Mouse (Mus musculus) kidney, embryonic 15.5 days (tissue): ENCODE measurements at regions not wholly inside any gene's neighbourhood (a gene's known extent, or its start where the extent isn't known, plus 50 kb on each side); places are given as distances from the start of the nearest gene placed in this dataset.

Experiments used
- ATAC-seq: fragments of 200-750 bp; cut with Nextera tagmentation; replicated peaks from 2 replicates; pipeline ENCODE4 v1.8.0; 2017; ENCODE audit warnings: moderate TSS enrichment; ENCODE audit not compliant: low FRiP score
- H3K27ac ChIP-seq: fragments of 300-500 bp; sonication (generic); 2 replicates; pipeline ENCODE4 v1.5.1; 2015; ENCODE audit warnings: mild to moderate bottlenecking, inconsistent platforms
- H3K27me3 ChIP-seq: fragments of 300-500 bp; sonication (generic); 2 replicates; pipeline ENCODE4 v1.6.1; 2015; ENCODE audit warnings: inconsistent platforms
- H3K36me3 ChIP-seq: fragments of 300-500 bp; sonication (generic); 2 replicates; pipeline ENCODE4 v1.6.1; 2015; ENCODE audit warnings: inconsistent platforms
- H3K4me1 ChIP-seq: fragments of 300-500 bp; sonication (generic); 2 replicates; pipeline ENCODE4 v1.6.1; 2015; ENCODE audit warnings: inconsistent platforms
- H3K4me2 ChIP-seq: fragments of 300-500 bp; sonication (generic); 2 replicates; pipeline ENCODE4 v1.6.1; 2015; ENCODE audit warnings: moderate library complexity, mild to moderate bottlenecking, inconsistent platforms
- H3K4me3 ChIP-seq: fragments of 300-500 bp; sonication (generic); replicated peaks from 2 replicates; pipeline ENCODE4 v1.5.1; 2015; ENCODE audit warnings: mild to moderate bottlenecking, inconsistent platforms
- H3K9ac ChIP-seq: fragments of 300-500 bp; sonication (generic); 2 replicates; pipeline ENCODE4 v1.6.1; 2015; ENCODE audit warnings: mild to moderate bottlenecking, inconsistent platforms
- H3K9me3 ChIP-seq: fragments of 300-500 bp; sonication (generic); replicated peaks from 2 replicates; pipeline ENCODE4 v1.6.1; 2016; ENCODE audit warnings: inconsistent platforms
- WGBS: fragments of 180-500 bp; shearing (Covaris S2); methylation state at CpG from one replicate; pipeline ENCODE4 v1.1.7; 2015; ENCODE audit warnings: mixed read lengths; 5-methylcytosine and 5-hydroxymethylcytosine counted together

DNA sequence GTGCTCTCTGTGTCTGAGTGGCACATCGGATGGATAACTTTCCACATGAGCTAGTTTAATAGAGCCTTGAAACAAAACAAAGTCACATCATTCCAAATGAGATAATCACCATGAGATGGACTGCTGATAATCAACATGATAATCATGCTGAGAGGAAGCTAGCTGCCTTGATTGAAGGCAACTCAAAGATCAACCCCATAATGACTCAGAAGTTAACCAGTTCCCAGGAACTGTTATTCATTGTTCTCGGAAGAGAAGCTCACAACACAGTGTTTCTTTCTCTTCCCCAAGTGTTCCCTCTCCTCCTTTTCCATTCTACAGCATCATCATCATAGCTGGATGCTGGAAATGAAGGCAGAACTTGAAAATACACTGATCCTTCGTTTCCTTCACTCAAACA, 674.9 kb upstream of the Adgra3 start:
- Histone ChIP-seq H3K27ac (no peak overlapping the region), H3K4me3 (no peak overlapping the region), H3K36me3 (no peaks in the 10 kb centered on the region), H3K4me1 (no peaks in the 10 kb centered on the region), H3K9me3 (no peaks in the 10 kb centered on the region), H3K9ac (no peak overlapping the region), H3K4me2 (no peak overlapping the region), H3K27me3 (no peaks in the 10 kb centered on the region)
- WGBS: 70% methylated on average over 3 of the region's 3 CpGs
- ATAC-seq: no peak

DNA sequence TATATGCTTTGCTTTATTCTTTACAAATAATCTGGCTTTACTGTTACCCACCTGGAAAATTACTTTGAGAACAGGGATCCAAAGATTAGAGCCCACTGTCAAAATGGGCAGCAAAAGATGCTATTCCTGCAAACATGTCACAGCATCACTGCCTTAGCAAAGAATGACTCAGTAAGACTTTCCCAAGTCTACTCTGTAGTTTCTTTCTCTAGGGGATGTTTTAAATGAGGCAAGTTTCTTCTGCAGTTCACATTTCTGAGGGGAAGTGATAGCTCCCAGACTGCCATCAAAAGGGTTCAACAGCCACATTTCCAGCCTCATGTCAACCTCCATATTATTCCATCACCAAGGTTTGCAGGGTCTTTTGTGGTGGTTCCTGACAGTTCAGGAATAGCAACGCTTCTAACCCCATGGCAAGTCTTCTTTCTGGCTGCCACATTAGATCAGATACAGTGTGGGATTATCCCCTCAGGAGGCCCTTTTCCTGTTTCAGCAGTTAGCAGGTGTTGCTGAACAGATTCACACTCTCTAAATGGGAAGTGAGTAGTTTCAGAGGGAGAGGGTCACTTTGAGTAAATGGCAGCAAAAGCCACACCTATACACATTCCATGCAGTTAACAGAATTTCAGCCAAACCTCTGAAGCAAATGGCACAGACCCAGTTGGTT, 669.7 kb upstream of the Adgra3 start:
- Histone ChIP-seq H3K27me3 (no peaks in the 10 kb centered on the region), H3K4me2 (no peak overlapping the region), H3K4me1 (no peaks in the 10 kb centered on the region), H3K4me3 (no peak overlapping the region), H3K36me3 (no peaks in the 10 kb centered on the region), H3K9me3 (no peaks in the 10 kb centered on the region), H3K9ac (no peak overlapping the region), H3K27ac (no peak overlapping the region)
- WGBS: 39% methylated on average over 1 of the region's 1 CpGs
- no peak for ATAC-seq

DNA sequence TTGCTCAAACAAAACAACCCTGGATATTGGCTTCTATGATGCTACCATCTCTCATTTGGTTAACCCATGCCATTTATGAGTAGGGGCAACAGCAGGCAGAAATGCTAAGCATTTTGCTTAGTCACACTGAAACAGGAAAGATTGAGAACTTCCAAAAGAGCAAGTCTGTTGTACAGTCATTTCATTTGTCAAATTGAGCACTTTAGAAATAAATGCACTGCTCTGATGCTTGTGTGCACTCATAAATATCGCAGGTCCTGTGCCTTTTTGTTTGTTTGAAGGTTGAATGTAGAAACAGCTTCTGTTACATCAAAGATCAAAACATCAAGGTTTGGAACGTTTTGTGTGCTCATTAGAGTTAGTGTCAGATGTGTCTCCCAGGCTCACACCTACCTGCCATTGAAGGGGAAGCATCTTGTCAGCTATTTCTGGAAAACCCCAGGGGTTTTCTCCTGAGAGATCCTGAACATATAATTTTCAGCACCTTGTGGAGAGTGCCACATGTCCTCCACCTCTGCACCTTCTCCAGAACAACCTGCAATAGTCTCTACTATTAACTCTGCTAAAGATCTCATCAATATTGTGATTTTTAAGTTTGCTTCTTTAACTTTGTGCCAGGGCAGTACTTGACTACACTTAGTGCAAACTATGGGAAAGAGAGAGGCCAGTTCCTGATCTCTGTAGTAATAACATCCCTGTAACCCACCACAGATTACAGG, 648.3 kb upstream of the Adgra3 start:
- H3K4me1 ChIP-seq: no peaks in the 10 kb centered on the region
- H3K9ac ChIP-seq: no peak overlapping the region
- 51% methylated on average over 2 of the region's 2 CpGs for WGBS
- no peak overlapping the region for H3K4me3 ChIP-seq
- no peak overlapping the region for H3K27ac ChIP-seq
- no peak overlapping the region for H3K4me2 ChIP-seq
- no peaks in the 10 kb centered on the region for H3K9me3 ChIP-seq
- no peaks in the 10 kb centered on the region for H3K27me3 ChIP-seq
- no peak for ATAC-seq
- H3K36me3 ChIP-seq: no peaks in the 10 kb centered on the region

DNA sequence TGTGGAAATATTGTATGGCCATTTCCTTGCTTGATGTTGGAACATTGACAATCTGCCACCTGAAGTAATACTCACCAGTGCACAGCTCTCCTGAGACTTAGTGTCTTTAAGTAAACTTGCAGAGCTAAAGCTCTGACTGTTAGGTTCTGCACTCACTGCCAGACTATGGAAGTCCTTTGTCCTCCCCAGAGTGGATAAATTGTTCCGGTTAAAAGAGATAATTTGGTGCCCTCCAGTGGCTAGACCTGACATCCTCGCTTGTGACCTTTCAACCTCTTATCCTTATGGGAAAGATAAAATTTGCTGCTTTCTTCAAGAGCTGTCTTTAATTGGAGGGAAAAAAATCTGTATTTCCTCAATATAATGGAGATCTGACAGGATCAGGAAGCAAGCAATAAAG, 639.3 kb upstream of the Adgra3 start:
- ATAC-seq: peak; percentile 33; the same call in 1 of the 2 replicates

DNA sequence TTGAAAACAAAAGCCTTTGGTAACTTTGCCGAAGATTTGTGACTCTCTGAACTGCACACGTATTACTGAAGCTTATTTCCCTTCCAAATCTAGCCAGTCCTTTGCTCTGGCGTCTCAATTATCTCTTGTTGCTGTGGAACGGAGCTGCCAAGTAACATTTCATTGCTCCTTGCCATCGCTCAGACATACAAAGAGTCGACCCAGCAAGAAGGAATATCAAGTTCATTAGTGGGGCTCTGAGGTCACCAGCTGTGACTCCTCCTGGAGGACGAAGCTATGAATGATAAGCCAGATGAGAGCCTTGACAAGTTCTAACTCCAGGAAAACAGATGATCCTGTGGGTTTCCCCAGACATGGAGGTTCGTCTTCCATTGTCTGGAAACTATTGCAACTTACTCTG, 638.8 kb upstream of the Adgra3 start:
- 0 out of 2 replicates have a peak, but pooled peaks cover 4% of the 10 kb centered on the region for H3K4me1 ChIP-seq
- H3K4me3 ChIP-seq: no peak overlapping the region
- H3K27me3 ChIP-seq: no peaks in the 10 kb centered on the region
- no peak overlapping the region for H3K9ac ChIP-seq
- H3K4me2 ChIP-seq: no peak overlapping the region
- no peak overlapping the region for H3K27ac ChIP-seq
- H3K9me3 ChIP-seq: no peaks in the 10 kb centered on the region
- H3K36me3 ChIP-seq: no peaks in the 10 kb centered on the region
- 29% methylated on average over 8 of the region's 8 CpGs for WGBS
- no peak for ATAC-seq

More for the DNA sequence above, 639.3 kb upstream of the Adgra3 start:
- Histone ChIP-seq H3K9me3 (no peaks in the 10 kb centered on the region), H3K4me1 (0 out of 2 replicates have a peak, but pooled peaks cover 4% of the 10 kb centered on the region), H3K27me3 (no peaks in the 10 kb centered on the region), H3K9ac (no peak overlapping the region), H3K4me3 (no peak overlapping the region), H3K36me3 (no peaks in the 10 kb centered on the region), H3K27ac (no peak overlapping the region), H3K4me2 (no peak overlapping the region)
- WGBS: 18% methylated on average over 2 of the region's 2 CpGs

DNA sequence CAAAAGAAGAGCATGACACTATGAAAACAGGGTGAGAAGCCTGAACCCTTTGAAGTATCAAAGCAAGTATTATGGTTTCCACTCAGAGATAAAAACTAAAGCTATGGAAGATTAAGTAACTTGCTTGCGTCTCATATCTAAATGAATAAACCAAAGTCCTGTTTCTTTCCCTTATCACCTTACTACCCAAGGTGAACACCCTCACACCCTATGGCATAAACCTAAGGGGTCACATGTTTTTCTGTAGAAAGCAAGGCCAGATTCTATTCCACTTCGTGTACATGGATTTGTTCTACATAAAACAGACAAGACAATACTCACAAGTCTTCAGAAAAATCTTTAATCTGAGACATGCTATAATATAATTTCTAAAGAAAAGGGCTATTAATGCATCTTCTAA, 629.6 kb upstream of the Adgra3 start:
- no peaks in the 10 kb centered on the region for H3K27me3 ChIP-seq
- ATAC-seq: no peak
- 80% methylated on average over 2 of the region's 2 CpGs for WGBS
- no peaks in the 10 kb centered on the region for H3K9me3 ChIP-seq
- H3K4me2 ChIP-seq: no peak overlapping the region
- no peaks in the 10 kb centered on the region for H3K4me1 ChIP-seq
- H3K27ac ChIP-seq: no peak overlapping the region
- H3K4me3 ChIP-seq: no peak overlapping the region
- no peaks in the 10 kb centered on the region for H3K36me3 ChIP-seq
- H3K9ac ChIP-seq: no peak overlapping the region

DNA sequence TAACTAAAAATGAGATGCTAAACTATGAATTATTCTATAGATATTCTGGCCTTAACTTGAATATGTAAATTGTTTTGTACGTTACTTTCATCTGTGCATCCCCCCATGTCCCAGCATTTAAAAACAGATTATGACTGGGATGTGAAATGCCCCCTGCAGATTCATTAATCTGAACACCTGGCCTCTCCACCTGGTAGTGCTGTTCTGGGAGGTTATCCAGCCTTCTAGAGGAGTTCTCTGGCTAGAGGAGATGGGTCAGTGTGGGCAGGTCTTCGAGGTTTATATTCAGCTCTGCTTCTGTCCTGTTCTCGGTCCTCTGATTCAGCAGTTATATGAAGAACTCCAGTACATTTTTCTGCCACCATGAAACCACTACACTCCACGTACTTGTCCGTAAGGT, 625.2 kb upstream of the Adgra3 start:
- no peaks in the 10 kb centered on the region for H3K27me3 ChIP-seq
- WGBS: 87% methylated on average over 5 of the region's 5 CpGs
- no peaks in the 10 kb centered on the region for H3K4me1 ChIP-seq
- H3K4me3 ChIP-seq: no peak overlapping the region
- no peak for ATAC-seq
- no peak overlapping the region for H3K4me2 ChIP-seq
- H3K27ac ChIP-seq: no peak overlapping the region
- no peak overlapping the region for H3K9ac ChIP-seq
- H3K9me3 ChIP-seq: no peaks in the 10 kb centered on the region
- no peaks in the 10 kb centered on the region for H3K36me3 ChIP-seq

DNA sequence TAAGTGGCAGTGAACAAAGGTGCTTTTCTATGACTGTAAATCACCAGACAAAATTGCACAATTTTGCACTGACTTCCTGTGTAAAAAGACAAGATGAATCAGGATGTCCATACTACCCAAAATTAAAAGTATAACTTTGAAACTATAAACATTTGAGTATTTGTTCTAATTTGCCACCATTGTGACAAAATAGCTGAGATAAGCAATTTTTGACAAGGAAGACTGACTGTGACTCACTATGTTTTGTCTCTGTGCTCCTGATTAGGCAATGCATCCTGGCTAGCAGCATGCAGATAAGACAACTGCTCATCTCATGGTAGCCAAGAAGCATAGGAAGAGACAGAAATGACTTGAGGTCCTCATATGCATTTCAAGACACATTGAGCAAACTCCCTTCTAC, 577.7 kb upstream of the Adgra3 start:
- no peaks in the 10 kb centered on the region for H3K9me3 ChIP-seq
- no peaks in the 10 kb centered on the region for H3K27me3 ChIP-seq
- no peaks in the 10 kb centered on the region for H3K4me1 ChIP-seq
- H3K4me3 ChIP-seq: no peak overlapping the region
- H3K27ac ChIP-seq: no peak overlapping the region
- H3K4me2 ChIP-seq: no peak overlapping the region
- no peaks in the 10 kb centered on the region for H3K36me3 ChIP-seq
- no peak overlapping the region for H3K9ac ChIP-seq
- ATAC-seq: no peak

DNA sequence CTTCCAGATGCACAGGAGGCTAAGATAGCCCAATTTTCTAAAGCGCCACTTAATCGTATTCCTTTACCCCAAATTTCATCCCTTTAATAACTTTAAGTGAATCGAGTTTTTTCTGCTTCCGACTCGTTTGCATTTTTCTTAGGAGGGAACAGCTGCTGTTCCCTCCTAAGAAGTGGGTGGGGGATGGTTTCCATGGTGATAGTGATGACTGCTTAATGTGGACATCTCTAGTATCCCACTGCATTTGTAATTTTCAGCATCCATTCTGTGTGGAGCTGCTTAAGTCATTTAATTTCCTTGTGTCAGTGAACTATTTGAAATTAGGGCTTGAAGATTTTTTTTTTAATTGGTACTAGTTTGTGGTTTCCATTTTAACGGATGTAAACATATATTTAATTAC, 567.8 kb upstream of the Adgra3 start:
- Histone ChIP-seq H3K4me3 (no peak overlapping the region), H3K27ac (no peak overlapping the region), H3K4me1 (no peaks in the 10 kb centered on the region), H3K9ac (no peak overlapping the region), H3K9me3 (no peaks in the 10 kb centered on the region), H3K4me2 (no peak overlapping the region), H3K27me3 (no peaks in the 10 kb centered on the region), H3K36me3 (no peaks in the 10 kb centered on the region)
- 86% methylated on average over 6 of the region's 6 CpGs for WGBS
- no peak for ATAC-seq

DNA sequence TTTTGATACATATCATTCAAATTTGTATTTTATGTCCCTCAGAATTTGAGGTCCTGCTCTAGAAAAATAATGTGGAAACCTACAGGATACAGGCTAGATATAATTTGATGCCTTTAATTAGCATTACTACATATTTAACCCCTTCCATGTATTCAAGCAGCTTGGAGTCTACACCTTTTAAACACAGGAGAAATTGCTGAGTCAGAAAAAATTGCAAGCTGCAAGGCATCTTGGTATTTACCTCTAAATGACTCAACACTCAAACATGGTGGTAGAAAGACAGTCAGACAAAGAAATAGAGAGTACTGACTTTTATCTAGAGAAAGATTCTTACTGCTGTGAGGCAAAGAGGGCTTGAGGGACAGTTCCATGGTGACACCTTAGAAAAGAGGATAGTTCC, 565.4 kb upstream of the Adgra3 start:
- no peak for ATAC-seq

More for the DNA sequence above, 565.4 kb upstream of the Adgra3 start:
- no peaks in the 10 kb centered on the region for H3K9me3 ChIP-seq
- no peaks in the 10 kb centered on the region for H3K27me3 ChIP-seq
- H3K4me1 ChIP-seq: no peaks in the 10 kb centered on the region
- H3K27ac ChIP-seq: no peak overlapping the region
- H3K36me3 ChIP-seq: no peaks in the 10 kb centered on the region
- H3K4me2 ChIP-seq: no peak overlapping the region
- no peak overlapping the region for H3K9ac ChIP-seq
- no peak overlapping the region for H3K4me3 ChIP-seq
